Mouse (Mus musculus): ENCODE measurements at regions not wholly inside any gene's neighbourhood (a gene's known extent, or its start where the extent isn't known, plus 50 kb on each side); places are given as distances from the start of the nearest gene placed in this dataset.

DNA sequence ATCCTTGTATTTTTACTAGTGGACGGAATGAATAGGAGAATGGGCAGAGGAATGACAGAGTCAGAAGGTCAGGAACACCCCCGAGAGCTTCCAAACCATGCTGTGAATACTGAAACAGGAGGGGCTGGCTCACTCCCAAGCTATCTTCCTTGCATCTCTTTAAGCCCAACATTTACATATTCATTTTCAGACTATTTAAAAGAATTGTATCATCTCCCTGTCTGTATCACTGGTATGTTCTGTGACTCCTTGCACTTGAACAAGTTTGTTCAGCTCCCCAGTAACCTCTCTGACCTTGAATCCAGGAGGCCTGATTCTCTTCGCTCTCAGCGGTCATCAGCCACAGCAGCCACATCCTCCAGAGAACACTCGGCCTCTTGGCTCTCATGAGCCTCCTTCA lies 132.4 kb upstream of the Rora start:
- TF ChIP-seq CTCF (conservative IDR thresholded peaks at IDR 0.05; ENCODE audit: low read length) (no peak), NANOG (IDR thresholded peaks at IDR 0.05; ENCODE audit: borderline replicate concordance, low read length) (no peak), POU5F1 (IDR thresholded peaks at IDR 0.05; ENCODE audit: borderline replicate concordance, low read length) (no peak)
